13 mouse cellular contexts compared by ENCODE assay signal in the genomic region with DNA sequence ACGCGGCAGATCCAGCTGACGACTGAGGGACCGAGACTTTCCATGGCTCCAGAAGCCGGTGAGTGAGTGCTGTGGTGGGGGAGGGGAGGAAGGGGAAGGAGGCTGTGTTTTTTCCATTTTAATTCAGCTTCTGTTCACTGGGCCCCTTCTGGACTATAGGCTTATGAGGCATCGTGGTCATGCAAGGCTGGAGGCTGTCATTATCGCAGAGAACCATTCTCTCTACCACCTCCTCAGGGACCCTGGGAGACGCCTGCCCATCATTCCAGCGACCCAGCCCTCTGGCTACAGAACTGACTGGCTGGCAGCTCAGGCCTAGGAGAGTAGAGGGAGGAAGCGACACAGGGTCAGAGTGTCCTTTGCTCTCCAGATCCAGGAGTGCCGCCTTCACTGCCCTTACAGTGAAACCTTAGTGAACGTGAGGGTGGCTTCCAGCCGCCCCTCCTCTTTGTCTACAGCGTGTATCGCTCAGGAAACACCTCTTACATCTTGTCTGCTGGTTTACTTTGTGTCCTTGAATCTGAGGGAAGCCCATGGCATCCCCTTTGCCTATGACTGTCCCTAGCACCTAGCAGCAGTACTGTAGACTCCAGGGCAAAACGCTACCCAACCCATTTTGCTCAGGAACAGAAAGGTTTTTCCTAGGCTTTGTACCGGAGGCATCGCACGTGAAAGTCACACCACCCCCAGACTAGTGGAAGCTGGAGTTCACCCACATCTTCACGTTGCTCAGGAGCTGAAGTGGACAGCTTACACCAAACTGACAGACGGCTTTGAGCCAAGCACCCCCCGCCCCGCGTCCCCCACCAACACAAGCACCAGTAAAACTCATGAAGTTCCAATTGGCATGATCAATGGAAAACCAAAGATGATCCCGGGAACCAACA. TPM values are rescaled to one million over a fixed set of nuclear protein-coding genes. Genes with fewer than 3 reads are reported as not detected.
A peak's percentile ranks its signal among the peaks of the same experiment; 100 is the strongest.
DNase-seq lines count a peak whose midpoint lies in the region; ATAC-seq and TF ChIP-seq lines count a peak whose summit lies in the region.
"Had no signal": no experiment of that assay in that cellular context is flagged by ENCODE, and none has a peak within 500 bp of the region (broad histone marks: within the 10 kb centered on the region; RNA-seq: fewer than 3 reads in every experiment).

No protein-coding gene starts in this region.

- DNase-seq in intestine, embryonic 14.5 days (ENCODE audit: low spot score) = peak; percentile 57
- peak; percentile 58 for DNase-seq in hindbrain, postnatal 0 days (ENCODE audit: low spot score)
- DNase-seq in layer of hippocampus, adult 2 months (ENCODE audit: low spot score in 2 of 2) = no peak
- no peak for DNase-seq in lung, adult 18-20 months
- DNase-seq in adrenal gland, postnatal 14 days = no peak
- DNase-seq: cerebellum, adult 18-20 months; lung, postnatal 4 days had no signal

- peaks cover 65% of the 10 kb centered on the region for H3K27me3 ChIP-seq in intestine, embryonic 14.5 days (replicated peaks; ENCODE audit: control insufficient read depth, insufficient read depth, low read length)
- peaks cover 39% of the 10 kb centered on the region for H3K27me3 ChIP-seq in intestine, embryonic 16.5 days (replicated peaks; ENCODE audit: control insufficient read depth, insufficient read depth, low read length)
- peaks cover 65% of the 10 kb centered on the region for H3K27me3 ChIP-seq in embryonic facial prominence, embryonic 15.5 days
- H3K27me3 ChIP-seq in hindbrain, postnatal 0 days (ENCODE audit: insufficient read depth, low read length) = no peaks in the 10 kb centered on the region
- H3K27me3 ChIP-seq in neural tube, embryonic 12.5 days (replicated peaks) = peaks cover 17% of the 10 kb centered on the region

- H3K4me2 ChIP-seq in intestine, embryonic 14.5 days (ENCODE audit: low read length) = no peak overlapping the region
- no peak overlapping the region for H3K4me2 ChIP-seq in intestine, embryonic 16.5 days (ENCODE audit: low read depth, low read length)
- no peak overlapping the region for H3K4me2 ChIP-seq in embryonic facial prominence, embryonic 15.5 days (replicated peaks)
- H3K4me2 ChIP-seq in hindbrain, postnatal 0 days (ENCODE audit: low read depth, low read length) = peak overlapping the region; percentile 96
- H3K4me2 ChIP-seq in neural tube, embryonic 12.5 days (replicated peaks) = peak overlapping the region; percentile 83

- no peaks in the 10 kb centered on the region for H3K36me3 ChIP-seq in intestine, embryonic 14.5 days (ENCODE audit: control insufficient read depth, insufficient read depth, low read length)
- no peaks in the 10 kb centered on the region for H3K36me3 ChIP-seq in intestine, embryonic 16.5 days (ENCODE audit: control insufficient read depth, insufficient read depth, low read length)
- H3K36me3 ChIP-seq in embryonic facial prominence, embryonic 15.5 days = no peaks in the 10 kb centered on the region
- H3K36me3 ChIP-seq in hindbrain, postnatal 0 days (ENCODE audit: insufficient read depth, low read length) = no peaks in the 10 kb centered on the region
- no peaks in the 10 kb centered on the region for H3K36me3 ChIP-seq in neural tube, embryonic 12.5 days

- no peak overlapping the region for H3K4me3 ChIP-seq in intestine, embryonic 14.5 days (ENCODE audit: low read depth, low read length)
- H3K4me3 ChIP-seq in intestine, embryonic 16.5 days (ENCODE audit: low read length) = no peak overlapping the region
- peak overlapping the region; percentile 51; the same call in 1 of the 2 replicates for H3K4me3 ChIP-seq in embryonic facial prominence, embryonic 15.5 days (replicated peaks)
- H3K4me3 ChIP-seq in hindbrain, postnatal 0 days (ENCODE audit: low read length) = no peak overlapping the region
- peak overlapping the region; percentile 4; the same call in 1 of the 2 replicates for H3K4me3 ChIP-seq in neural tube, embryonic 12.5 days
- H3K4me3 ChIP-seq in layer of hippocampus, adult 2 months = no peak overlapping the region; the same call in 1 of the 2 replicates

- no peak overlapping the region for H3K9ac ChIP-seq in intestine, embryonic 14.5 days (ENCODE audit: low read length)
- no peak overlapping the region for H3K9ac ChIP-seq in intestine, embryonic 16.5 days (ENCODE audit: low read depth, low read length)
- H3K9ac ChIP-seq in embryonic facial prominence, embryonic 15.5 days = no peak overlapping the region
- no peak overlapping the region; the same call in 1 of the 2 replicates for H3K9ac ChIP-seq in hindbrain, postnatal 0 days (replicated peaks; ENCODE audit: low read length)
- peak overlapping the region; percentile 72 for H3K9ac ChIP-seq in neural tube, embryonic 12.5 days

- H3K27ac ChIP-seq in intestine, embryonic 14.5 days (ENCODE audit: low read depth) = no peak overlapping the region
- no peak overlapping the region for H3K27ac ChIP-seq in intestine, embryonic 16.5 days (ENCODE audit: low read length)
- H3K27ac ChIP-seq in embryonic facial prominence, embryonic 15.5 days (replicated peaks) = no peak overlapping the region
- peak overlapping the region; percentile 26; the same call in 1 of the 2 replicates for H3K27ac ChIP-seq in hindbrain, postnatal 0 days
- peak overlapping the region; percentile 90 for H3K27ac ChIP-seq in neural tube, embryonic 12.5 days
- no peak overlapping the region for H3K27ac ChIP-seq in layer of hippocampus, adult 2 months
- H3K27ac ChIP-seq: stomach, postnatal 0 days had no signal

- WGBS in intestine, embryonic 14.5 days = 3% methylated on average over 25 of the region's 25 CpGs
- WGBS in intestine, embryonic 16.5 days = 5% methylated on average over 25 of the region's 25 CpGs
- 4% methylated on average over 25 of the region's 25 CpGs for WGBS in embryonic facial prominence, embryonic 15.5 days
- 7% methylated on average over 25 of the region's 25 CpGs for WGBS in hindbrain, postnatal 0 days
- 2% methylated on average over 25 of the region's 25 CpGs for WGBS in neural tube, embryonic 12.5 days

- TF ChIP-seq CTCF in hindbrain, postnatal 0 days (IDR thresholded peaks at IDR 0.05; ENCODE audit: low read depth) = no peak
- no peak for TF ChIP-seq CTCF in layer of hippocampus, adult 2 months (conservative IDR thresholded peaks at IDR 0.05)

- peaks cover 3% of the 10 kb centered on the region; the same call in 1 of the 2 replicates for H3K9me3 ChIP-seq in intestine, embryonic 14.5 days (ENCODE audit: control insufficient read depth, low read length)
- no peaks in the 10 kb centered on the region for H3K9me3 ChIP-seq in intestine, embryonic 16.5 days (ENCODE audit: control insufficient read depth, low read length)
- H3K9me3 ChIP-seq in embryonic facial prominence, embryonic 15.5 days (replicated peaks) = no peaks in the 10 kb centered on the region
- no peaks in the 10 kb centered on the region for H3K9me3 ChIP-seq in hindbrain, postnatal 0 days (ENCODE audit: low read length)
- no peaks in the 10 kb centered on the region for H3K9me3 ChIP-seq in neural tube, embryonic 12.5 days

- no peak for ATAC-seq in intestine, embryonic 14.5 days (replicated peaks; ENCODE audit: low FRiP score, low TSS enrichment, low read depth)
- no peak for ATAC-seq in intestine, embryonic 16.5 days
- no peak for ATAC-seq in embryonic facial prominence, embryonic 15.5 days (ENCODE audit: insufficient number of reproducible peaks, low FRiP score, low TSS enrichment, low read depth)
- ATAC-seq in hindbrain, postnatal 0 days = peak; percentile 57
- ATAC-seq in neural tube, embryonic 12.5 days (ENCODE audit: low FRiP score, low read depth) = peak; percentile 39
- ATAC-seq: CD4-positive, CD25-positive, alpha-beta regulatory T cell, adult 4 months had no signal

- peaks cover 17% of the 10 kb centered on the region; the same call in 1 of the 2 replicates for H3K4me1 ChIP-seq in intestine, embryonic 14.5 days (replicated peaks; ENCODE audit: control insufficient read depth, insufficient read depth, low read length)
- peaks cover 14% of the 10 kb centered on the region for H3K4me1 ChIP-seq in intestine, embryonic 16.5 days (ENCODE audit: control insufficient read depth, insufficient read depth, low read length)
- peaks cover 26% of the 10 kb centered on the region for H3K4me1 ChIP-seq in embryonic facial prominence, embryonic 15.5 days
- peaks cover 28% of the 10 kb centered on the region for H3K4me1 ChIP-seq in hindbrain, postnatal 0 days (ENCODE audit: insufficient read depth, low read length)
- H3K4me1 ChIP-seq in neural tube, embryonic 12.5 days = peaks cover 59% of the 10 kb centered on the region

RNA-seq across cellular contexts. Expression of a gene that starts 34.0 kb away (rescaled TPM):
- polyA plus RNA-seq in intestine, embryonic 14.5 days (2014; fragmentation: Nextera tagmentation; extraction: Ambion mirVana) = 0.07 and 0.08 TPM in 2 replicates
- not detected in 2 replicates for polyA plus RNA-seq in intestine, embryonic 16.5 days (2015; fragmentation: Nextera tagmentation; extraction: Ambion mirVana)
- 0.09 TPM in 1 of 2 replicates, not detected in the other for polyA plus RNA-seq in embryonic facial prominence, embryonic 15.5 days (2015; fragmentation: Nextera tagmentation; extraction: Ambion mirVana)
- total RNA-seq in hindbrain, postnatal 0 days (2014; rRNA removed) = 13.3 and 18.4 TPM in 2 replicates
- 4.1 and 4.4 TPM in 2 replicates for polyA plus RNA-seq in hindbrain, postnatal 0 days (2015; fragmentation: Nextera tagmentation; extraction: Ambion mirVana)
- polyA plus RNA-seq in neural tube, embryonic 12.5 days (2016; fragmentation: Nextera tagmentation; extraction: Ambion mirVana) = 34.5 and 35.4 TPM in 2 replicates
- total RNA-seq in layer of hippocampus, adult 2 months (2021) = 10 to 100 TPM; 24.4 to 25.4 TPM
- total RNA-seq in adrenal gland, postnatal 14 days (2021) = 0.30 and 0.33 TPM in 2 replicates
- total RNA-seq: hematopoietic stem cell, adult 5-6 weeks had no signal
- polyA plus RNA-seq: CD4-positive, CD25-positive, alpha-beta regulatory T cell, adult 4 months; stomach, postnatal 0 days had no signal

RNA-seq across cellular contexts. Expression of a gene that starts 51.0 kb away (rescaled TPM):
- polyA plus RNA-seq in intestine, embryonic 14.5 days (2014; fragmentation: Nextera tagmentation; extraction: Ambion mirVana) = 1.8 and 2.0 TPM in 2 replicates
- polyA plus RNA-seq in intestine, embryonic 16.5 days (2015; fragmentation: Nextera tagmentation; extraction: Ambion mirVana) = 6.9 and 7.0 TPM in 2 replicates
- 5.9 and 6.3 TPM in 2 replicates for polyA plus RNA-seq in embryonic facial prominence, embryonic 15.5 days (2015; fragmentation: Nextera tagmentation; extraction: Ambion mirVana)
- total RNA-seq in hindbrain, postnatal 0 days (2014; rRNA removed) = 2.7 and 3.1 TPM in 2 replicates
- 2.6 and 2.7 TPM in 2 replicates for polyA plus RNA-seq in hindbrain, postnatal 0 days (2015; fragmentation: Nextera tagmentation; extraction: Ambion mirVana)
- polyA plus RNA-seq in neural tube, embryonic 12.5 days (2016; fragmentation: Nextera tagmentation; extraction: Ambion mirVana) = 1.1 and 1.3 TPM in 2 replicates
- total RNA-seq in layer of hippocampus, adult 2 months (2021) = 1 to 10 TPM; 2.8 to 2.9 TPM
- 1.6 and 2.4 TPM in 2 replicates for total RNA-seq in adrenal gland, postnatal 14 days (2021)

RNA-seq across cellular contexts. Expression of a gene that starts 58.0 kb away (rescaled TPM):
- polyA plus RNA-seq in intestine, embryonic 14.5 days (2014; fragmentation: Nextera tagmentation; extraction: Ambion mirVana) = 12.0 and 12.4 TPM in 2 replicates
- 34.9 and 43.6 TPM in 2 replicates for polyA plus RNA-seq in intestine, embryonic 16.5 days (2015; fragmentation: Nextera tagmentation; extraction: Ambion mirVana)
- 11.0 and 11.5 TPM in 2 replicates for polyA plus RNA-seq in embryonic facial prominence, embryonic 15.5 days (2015; fragmentation: Nextera tagmentation; extraction: Ambion mirVana)
- total RNA-seq in hindbrain, postnatal 0 days (2014; rRNA removed) = 51.7 and 54.5 TPM in 2 replicates
- polyA plus RNA-seq in hindbrain, postnatal 0 days (2015; fragmentation: Nextera tagmentation; extraction: Ambion mirVana) = 26.4 and 26.8 TPM in 2 replicates
- 19.5 and 20.2 TPM in 2 replicates for polyA plus RNA-seq in neural tube, embryonic 12.5 days (2016; fragmentation: Nextera tagmentation; extraction: Ambion mirVana)
- 10 to 100 TPM; 76.0 to 80.6 TPM for total RNA-seq in layer of hippocampus, adult 2 months (2021)
- 267 and 289 TPM in 2 replicates for total RNA-seq in adrenal gland, postnatal 14 days (2021)

Comparison
In these comparisons a context has a peak if more than half of its experiments do, and no peak if none do; other contexts are left out.
1. ATAC-seq: peak in hindbrain, postnatal 0 days (single experiment) and neural tube, embryonic 12.5 days (single experiment); none in intestine, embryonic 14.5 days (single experiment), intestine, embryonic 16.5 days (single experiment) and embryonic facial prominence, embryonic 15.5 days (single experiment).
2. DNase-seq: peak in intestine, embryonic 14.5 days (single experiment) and hindbrain, postnatal 0 days (single experiment); none in layer of hippocampus, adult 2 months (0 of 2), lung, adult 18-20 months (0 of 2) and adrenal gland, postnatal 14 days (single experiment).
3. H3K27ac ChIP-seq: peak in hindbrain, postnatal 0 days (single experiment) and neural tube, embryonic 12.5 days (single experiment); none in intestine, embryonic 14.5 days (single experiment), intestine, embryonic 16.5 days (single experiment), embryonic facial prominence, embryonic 15.5 days (single experiment) and layer of hippocampus, adult 2 months (single experiment).
4. H3K4me2 ChIP-seq: peak in hindbrain, postnatal 0 days (single experiment) and neural tube, embryonic 12.5 days (single experiment); none in intestine, embryonic 14.5 days (single experiment), intestine, embryonic 16.5 days (single experiment) and embryonic facial prominence, embryonic 15.5 days (single experiment).
5. H3K4me3 ChIP-seq: peak in embryonic facial prominence, embryonic 15.5 days (single experiment) and neural tube, embryonic 12.5 days (single experiment); none in intestine, embryonic 14.5 days (single experiment), intestine, embryonic 16.5 days (single experiment), hindbrain, postnatal 0 days (single experiment) and layer of hippocampus, adult 2 months (single experiment).